Mouse (Mus musculus): ENCODE measurements around the gene Kcnc3.

DNA sequence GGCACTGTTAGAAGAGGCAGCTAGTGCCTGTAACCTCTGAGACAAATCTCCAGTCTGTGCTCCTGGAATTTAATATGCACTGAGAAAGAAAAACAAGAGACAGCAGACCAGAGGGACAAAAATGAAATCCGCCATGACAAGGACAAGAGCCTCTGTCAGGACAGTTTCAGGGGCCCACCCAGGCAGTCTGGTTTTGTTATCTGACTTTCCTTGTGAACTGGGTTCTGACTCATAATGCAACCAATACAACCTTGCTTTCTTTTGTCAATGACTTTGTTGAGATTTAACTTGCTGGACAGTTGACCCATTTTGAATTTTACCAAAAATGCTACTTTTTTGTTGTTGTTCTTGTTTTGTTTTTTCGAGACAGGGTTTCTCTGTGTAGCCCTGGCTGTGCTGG lies 32.8 kb upstream of the Kcnc3 start:
- TF ChIP-seq MYOG (IDR thresholded peaks at IDR 0.05; ENCODE audit: control insufficient read depth, extremely low read depth, insufficient read length) = no peak
- TF ChIP-seq CTCF (IDR thresholded peaks at IDR 0.05; ENCODE audit: control insufficient read depth, insufficient read depth, insufficient read length) = no peak
- TF ChIP-seq MAX (IDR thresholded peaks at IDR 0.05) = no peak
- TF ChIP-seq USF1 (IDR thresholded peaks at IDR 0.05; ENCODE audit: low read depth) = no peak
- TF ChIP-seq FOSL1 (IDR thresholded peaks at IDR 0.05; ENCODE audit: insufficient read depth, low read length, poor library complexity, severe bottlenecking) = no peak
- TF ChIP-seq MYOD1 (IDR thresholded peaks at IDR 0.05; ENCODE audit: control insufficient read depth, insufficient read length, low read depth) = no peak
- TF ChIP-seq CEBPB (IDR thresholded peaks at IDR 0.05; ENCODE audit: low read depth) = no peak

Measured in C2C12 (cell line).